Mouse (Mus musculus) intestine, embryonic 14.5 days (tissue): ENCODE results near the gene Fnd3c2. TPM values are rescaled to one million over a fixed set of nuclear protein-coding genes. Genes with fewer than 3 reads are reported as not detected.

ENCODE experiments used
- ATAC-seq: fragments of 200-750 bp; cut with Nextera tagmentation; replicated peaks from 2 replicates; pipeline ENCODE4 v1.8.0; 2017; ENCODE audit warnings: low read depth, moderate number of reproducible peaks, moderate TSS enrichment, moderate library complexity; ENCODE audit not compliant: low FRiP score, low TSS enrichment
- DNase-seq: peaks from one replicate; pipeline ENCODE4 v3.0.0-alpha.2; 2018; ENCODE audit warnings: low spot score
- H3K27ac ChIP-seq: fragments of 300-500 bp; sonication (generic); 2 replicates; pipeline ENCODE4 v1.5.1; 2014; ENCODE audit warnings: low read depth, mild to moderate bottlenecking, control low read depth
- H3K27me3 ChIP-seq: fragments of 300-500 bp; sonication (generic); replicated peaks from 2 replicates; pipeline ENCODE4 v1.6.1; 2014; ENCODE audit warnings: low read length, control low read depth; ENCODE audit not compliant: control insufficient read depth, insufficient read depth
- H3K36me3 ChIP-seq: fragments of 300-500 bp; sonication (generic); 2 replicates; pipeline ENCODE4 v1.6.1; 2014; ENCODE audit warnings: low read length, control low read depth; ENCODE audit not compliant: control insufficient read depth, insufficient read depth
- H3K4me1 ChIP-seq: fragments of 300-500 bp; sonication (generic); replicated peaks from 2 replicates; pipeline ENCODE4 v1.6.1; 2014; ENCODE audit warnings: low read length, control low read depth, mixed read lengths; ENCODE audit not compliant: control insufficient read depth, insufficient read depth
- H3K4me2 ChIP-seq: fragments of 300-500 bp; sonication (generic); 2 replicates; pipeline ENCODE4 v1.6.1; 2014; ENCODE audit warnings: low read length
- H3K4me3 ChIP-seq: fragments of 300-500 bp; sonication (generic); 2 replicates; pipeline ENCODE4 v1.5.1; 2014; ENCODE audit warnings: low read depth, low read length, control low read depth, mixed read lengths
- H3K9ac ChIP-seq: fragments of 300-500 bp; sonication (generic); 2 replicates; pipeline ENCODE4 v1.6.1; 2014; ENCODE audit warnings: mild to moderate bottlenecking, low read length
- H3K9me3 ChIP-seq: fragments of 300-500 bp; sonication (generic); 2 replicates; pipeline ENCODE4 v1.6.1; 2016; ENCODE audit warnings: low read length, control low read depth; ENCODE audit not compliant: control insufficient read depth
- WGBS: fragments of 180-500 bp; shearing (Covaris S2); extraction: QIAGEN DNeasy Blood & Tissue Kit; methylation state at CpG from one replicate; pipeline ENCODE4 v1.1.7; 2014; 5-methylcytosine and 5-hydroxymethylcytosine counted together
- polyA plus RNA-seq: library from polyadenylated mRNA; unstranded; fragments of >200 nt; fragmentation: Nextera tagmentation; extraction: Ambion mirVana; gene quantifications from 2 replicates; pipeline ENCODE4 v1.2.1, GENCODE M21; 2014

Fnd3c2 gene
- polyA plus RNA-seq, 1 experiment from 2014 or later = not detected

- no peak for ATAC-seq
- 0 out of 2 replicates have a peak overlapping the region, but pooled peaks have one; percentile 63 for H3K4me3 ChIP-seq
- H3K9ac ChIP-seq = no peak overlapping the region
- no peaks in the 10 kb centered on the region for H3K9me3 ChIP-seq
- peaks cover 16% of the 10 kb centered on the region for H3K36me3 ChIP-seq
- H3K4me2 ChIP-seq = peak overlapping the region; percentile 55
- no peak for DNase-seq
- H3K27me3 ChIP-seq = no peaks in the 10 kb centered on the region
- H3K4me1 ChIP-seq = no peaks in the 10 kb centered on the region
- 33% methylated on average over 4 of the region's 4 CpGs for WGBS
- H3K27ac ChIP-seq = no peak overlapping the region
Observed at GRCm38 (mm10) chrX:106190091-106190490, 65.1 kb downstream of the Fnd3c2 start.

- DNase-seq (no peak), ATAC-seq (no peak)
- Histone ChIP-seq H3K36me3 (0 out of 2 replicates have a peak, but pooled peaks cover 11% of the 10 kb centered on the region), H3K9ac (0 out of 2 replicates have a peak overlapping the region, but pooled peaks have one; percentile 16), H3K9me3 (no peaks in the 10 kb centered on the region), H3K27ac (no peak overlapping the region), H3K4me3 (peak overlapping the region; percentile 63), H3K27me3 (no peaks in the 10 kb centered on the region), H3K4me1 (no peaks in the 10 kb centered on the region), H3K4me2 (peak overlapping the region; percentile 55)
- WGBS = 75% methylated on average over 5 of the region's 5 CpGs
Observed at GRCm38 (mm10) chrX:106189356-106189755, 65.8 kb downstream of the Fnd3c2 start.

- Histone ChIP-seq H3K36me3 (0 out of 2 replicates have a peak, but pooled peaks cover 5% of the 10 kb centered on the region), H3K27me3 (no peaks in the 10 kb centered on the region), H3K4me1 (no peaks in the 10 kb centered on the region), H3K27ac (peak overlapping the region; percentile 67; the same call in 1 of the 2 replicates), H3K4me3 (peak overlapping the region; percentile 63), H3K4me2 (peak overlapping the region; percentile 55), H3K9ac (peak overlapping the region; percentile 52), H3K9me3 (no peaks in the 10 kb centered on the region)
- 9% methylated on average over 12 of the region's 12 CpGs for WGBS
- no peak for DNase-seq
- no peak for ATAC-seq
Observed at GRCm38 (mm10) chrX:106187737-106188136, 67.4 kb downstream of the Fnd3c2 start.

- peak; percentile 91 for DNase-seq
- Histone ChIP-seq H3K36me3 (0 out of 2 replicates have a peak, but pooled peaks cover 4% of the 10 kb centered on the region), H3K4me3 (peak within 1 kb of the TSS; percentile 63), H3K9me3 (no peaks in the 10 kb centered on the region), H3K4me1 (no peaks in the 10 kb centered on the region), H3K27ac (peak within 1 kb of the TSS; percentile 83), H3K4me2 (peak within 1 kb of the TSS; percentile 55), H3K9ac (peak within 1 kb of the TSS; percentile 52), H3K27me3 (no peaks in the 10 kb centered on the region)
- 9% methylated on average over 45 of the region's 55 CpGs for WGBS
- peak; percentile 97 for ATAC-seq
Observed at GRCm38 (mm10) chrX:106186713-106187649, 68.2 kb downstream of the Fnd3c2 start, which contains the start of gene Pgk1. Pgk1 (plus strand) TSS chrX:106187100.

GRCm38 (mm10) chrX:106185706-106186105, 69.5 kb downstream of the Fnd3c2 start:
- Histone ChIP-seq H3K27me3 (no peaks in the 10 kb centered on the region), H3K4me3 (no peak overlapping the region), H3K4me2 (peak overlapping the region; percentile 38), H3K36me3 (no peaks in the 10 kb centered on the region), H3K27ac (peak overlapping the region; percentile 83), H3K4me1 (no peaks in the 10 kb centered on the region), H3K9ac (no peak overlapping the region), H3K9me3 (no peaks in the 10 kb centered on the region)
- ATAC-seq = 0 out of 2 replicates have a peak, but pooled peaks have one; percentile 33
- no peak for DNase-seq
- 17% methylated on average over 5 of the region's 5 CpGs for WGBS

Other genes with a start within 250 kb of the Fnd3c2 start
- 59.5 and 63.6 TPM in 2 replicates for gene Magt1, start 243.5 kb downstream of the Fnd3c2 start, polyA plus RNA-seq
- 440 and 472 TPM in 2 replicates for gene Cox7b, start 239.7 kb downstream of the Fnd3c2 start, polyA plus RNA-seq
- gene Atp7a, start 228.1 kb downstream of the Fnd3c2 start, polyA plus RNA-seq = 30.1 and 35.9 TPM in 2 replicates
- gene Tlr13, start 112.2 kb downstream of the Fnd3c2 start, polyA plus RNA-seq = 0.77 and 1.2 TPM in 2 replicates
- 473 and 482 TPM in 2 replicates for gene Pgk1, start 68.3 kb downstream of the Fnd3c2 start, polyA plus RNA-seq
- gene Taf9b, start 34.2 kb downstream of the Fnd3c2 start, polyA plus RNA-seq = 9.7 and 11.3 TPM in 2 replicates
- 10.2 and 12.2 TPM in 2 replicates for gene Fndc3c1, start 230.0 kb upstream of the Fnd3c2 start, polyA plus RNA-seq